Mouse (Mus musculus): ENCODE data around the gene Tnfrsf14. TPM values are rescaled to one million over a fixed set of nuclear protein-coding genes. Genes with fewer than 3 reads are reported as not detected.

Tnfrsf14 gene
- polyA plus RNA-seq (2015; fragmentation: Nextera tagmentation; extraction: Ambion mirVana), result 5.3 and 6.4 TPM in 2 replicates

DNA sequence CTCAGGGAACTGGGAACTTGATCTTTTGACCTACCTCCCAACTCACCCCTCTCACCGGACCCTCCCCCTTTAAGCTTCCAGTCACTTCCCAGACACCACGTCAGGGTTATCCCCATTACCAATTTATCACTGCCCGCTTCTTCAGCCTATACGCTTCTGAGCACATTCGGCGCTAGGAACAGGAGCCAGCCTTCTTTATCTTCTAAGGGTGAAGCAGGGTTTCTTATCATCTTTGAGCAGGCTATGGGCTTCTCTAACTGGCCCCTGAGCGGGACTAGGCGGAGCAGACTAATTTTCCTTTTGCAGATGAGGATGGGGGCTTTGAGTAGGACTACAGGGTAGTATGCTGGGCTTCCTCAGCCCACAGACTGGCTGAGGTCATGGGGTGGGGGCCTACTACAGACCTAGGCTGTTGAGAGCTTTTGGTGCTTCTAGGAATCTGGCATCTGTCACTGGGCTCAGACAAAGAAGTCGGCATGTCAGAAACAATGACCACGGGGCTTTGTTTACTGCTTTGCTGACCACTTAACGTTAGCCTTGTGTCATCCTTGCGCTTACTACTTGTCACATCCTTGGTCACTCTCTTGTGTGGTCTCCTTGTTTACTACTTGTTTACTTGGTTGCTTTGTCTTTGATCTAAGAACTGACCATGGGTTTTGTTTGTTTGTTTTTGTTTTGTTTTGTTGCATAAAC is at the start of gene Tnfrsf14:
TSS of gene Tnfrsf14 (minus strand) at position 169 of the 693 bp plus-strand sequence.
- no peak for DNase-seq (ENCODE audit: low spot score)

DNA sequence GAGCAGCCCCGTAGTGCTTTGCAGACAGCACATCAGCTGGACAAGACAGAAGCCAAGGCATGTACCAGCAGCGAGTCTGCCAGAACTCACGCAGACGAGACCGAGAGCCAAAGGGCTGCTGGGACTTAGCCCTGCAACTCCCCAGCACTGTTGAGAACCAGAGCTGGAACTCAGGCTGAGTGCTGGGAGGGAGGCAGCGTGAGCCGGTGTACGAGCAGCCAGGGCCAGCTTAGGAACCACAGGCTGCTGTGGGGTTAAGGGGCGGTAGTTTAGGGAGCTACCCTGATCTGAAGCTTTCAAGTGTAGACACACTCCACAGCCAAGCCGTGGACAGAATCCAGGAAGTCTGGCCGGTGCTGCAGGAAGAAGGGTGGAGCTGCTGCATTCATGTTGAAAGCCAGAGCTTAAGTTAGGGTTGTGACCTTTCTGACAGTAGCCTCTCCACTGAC is 45.8 kb upstream of the Tnfrsf14 start:
- DNase-seq (ENCODE audit: low spot score), result no peak

DNA sequence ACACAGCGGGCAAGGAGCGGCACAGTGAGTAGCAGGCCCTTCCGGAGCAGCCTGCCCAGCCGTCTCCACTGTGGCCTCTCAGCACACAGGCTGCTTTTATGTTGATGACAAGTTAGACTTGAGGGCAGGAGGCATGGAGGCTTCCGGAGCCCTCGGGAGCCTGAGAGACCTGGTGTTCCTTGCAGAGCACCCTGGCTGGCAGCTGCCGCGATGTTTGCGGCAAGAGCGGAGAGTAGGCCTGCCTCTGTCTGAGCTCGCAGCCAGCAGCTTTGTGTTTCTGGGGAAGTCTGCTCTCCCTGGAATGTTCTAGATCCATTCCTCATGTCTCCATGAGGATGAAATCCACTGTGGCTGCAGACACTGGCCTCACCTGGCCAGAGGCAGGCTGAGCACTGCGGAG is 44.2 kb upstream of the Tnfrsf14 start:
- no peak for DNase-seq (ENCODE audit: low spot score)

DNA sequence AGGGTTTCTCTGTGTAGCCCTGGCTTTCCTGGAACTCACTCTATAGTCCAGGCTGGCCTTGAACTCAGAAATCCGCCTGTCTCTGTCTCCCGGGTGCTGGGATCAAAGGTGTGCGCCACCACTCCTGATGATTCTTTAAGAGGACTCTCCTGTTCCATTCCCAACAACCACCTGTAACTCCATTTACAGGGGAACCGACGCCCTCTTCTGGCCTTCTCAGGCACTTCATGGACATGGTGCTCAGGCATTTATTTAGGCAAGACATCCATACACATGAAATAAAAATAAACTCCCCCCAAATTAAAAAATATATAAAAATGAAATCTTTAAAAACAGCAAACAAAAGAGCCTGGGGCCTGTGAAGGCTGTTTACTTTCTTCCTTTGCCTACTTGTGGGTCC is 38.8 kb upstream of the Tnfrsf14 start:
- DNase-seq (ENCODE audit: low spot score), result no peak

DNA sequence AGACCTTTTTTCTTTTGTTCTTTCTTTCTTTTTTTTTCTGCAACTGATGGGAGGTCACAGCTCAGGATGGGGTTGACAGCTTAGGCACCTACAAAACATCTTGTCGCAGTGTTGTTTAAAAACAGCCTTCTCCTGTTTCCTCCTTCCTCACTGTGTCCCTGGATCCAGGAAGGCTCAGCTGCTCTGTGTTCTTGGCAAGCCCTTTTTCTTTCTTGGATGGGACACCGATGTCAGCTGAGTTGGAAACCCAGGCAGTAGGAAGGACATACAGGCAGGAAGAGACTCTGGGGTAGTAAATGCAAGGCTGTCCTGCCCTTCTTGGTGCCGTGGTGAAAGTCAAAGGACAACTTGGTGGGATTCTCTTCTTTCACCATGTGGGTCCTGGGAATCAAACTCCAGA is 37.5 kb upstream of the Tnfrsf14 start:
- no peak for DNase-seq (ENCODE audit: low spot score)

DNA sequence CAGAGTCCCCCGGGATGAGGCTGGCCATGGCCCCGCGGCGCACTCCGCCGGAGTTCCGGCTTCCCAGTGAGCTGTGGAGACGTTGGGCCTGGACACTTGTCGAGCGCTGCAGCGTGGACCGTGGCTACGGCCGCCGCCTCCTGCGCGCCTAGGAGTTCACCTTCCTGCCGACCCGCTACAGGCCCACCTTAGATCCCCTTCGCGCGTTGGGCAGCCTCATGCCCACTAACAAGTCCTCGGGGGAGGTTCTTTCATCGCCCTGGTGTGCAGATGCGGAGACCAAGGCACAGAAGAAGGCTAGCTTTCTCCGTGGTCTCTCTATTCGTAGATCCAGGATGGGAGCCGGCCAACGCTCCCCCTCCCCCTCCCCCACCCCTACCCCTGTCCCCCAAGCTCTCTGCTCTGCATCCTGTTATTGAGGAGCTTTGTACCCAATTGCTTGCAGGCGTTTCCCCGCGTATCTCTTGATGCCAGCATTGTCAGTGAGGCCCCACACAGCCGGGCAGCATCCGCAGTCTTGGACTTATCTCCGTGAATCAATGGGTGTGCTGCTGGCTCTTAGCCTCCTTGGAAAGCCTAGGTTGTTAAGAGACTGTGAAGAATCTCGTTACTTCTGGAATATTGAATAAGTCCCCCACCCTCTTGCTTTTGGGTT is 36.3 kb upstream of the Tnfrsf14 start:
- DNase-seq (ENCODE audit: low spot score), result peak; percentile 60

DNA sequence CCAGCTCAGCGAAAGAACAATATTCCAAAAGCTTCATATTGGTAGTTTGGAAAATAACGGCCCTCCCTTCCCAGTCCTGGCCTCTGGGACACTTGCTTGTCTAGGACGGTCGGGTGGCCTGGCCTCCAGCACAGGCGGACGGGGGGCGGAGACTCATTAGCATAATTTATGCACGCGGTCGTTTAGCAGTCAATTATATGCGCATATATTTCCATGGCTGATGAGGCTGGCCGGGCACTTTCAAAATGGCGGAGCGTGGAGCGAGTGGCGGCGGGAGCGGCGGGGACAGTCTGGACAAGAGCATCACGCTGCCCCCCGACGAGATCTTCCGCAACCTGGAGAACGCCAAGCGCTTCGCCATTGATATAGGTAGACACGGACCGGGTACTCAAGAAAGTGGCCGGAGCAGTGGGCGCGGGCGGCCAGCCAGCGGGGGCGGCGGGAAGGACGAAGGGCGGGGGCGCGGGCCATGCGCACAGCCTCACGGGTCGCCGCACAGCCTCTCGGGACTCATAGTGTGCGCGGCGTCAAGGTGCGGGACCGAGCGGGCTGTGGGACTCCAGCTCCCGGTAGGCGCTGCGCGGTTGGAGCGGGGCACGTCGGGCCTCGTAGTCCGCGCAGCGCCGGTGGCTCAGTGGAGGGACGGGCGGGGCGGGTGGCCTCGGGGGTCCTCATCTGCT is 35.7 kb upstream of the Tnfrsf14 start, which contains the start of gene Pank4:
TSS of gene Pank4 (plus strand) at position 223 of the 680 bp plus-strand sequence.
- DNase-seq (ENCODE audit: low spot score), result peak; percentile 87

DNA sequence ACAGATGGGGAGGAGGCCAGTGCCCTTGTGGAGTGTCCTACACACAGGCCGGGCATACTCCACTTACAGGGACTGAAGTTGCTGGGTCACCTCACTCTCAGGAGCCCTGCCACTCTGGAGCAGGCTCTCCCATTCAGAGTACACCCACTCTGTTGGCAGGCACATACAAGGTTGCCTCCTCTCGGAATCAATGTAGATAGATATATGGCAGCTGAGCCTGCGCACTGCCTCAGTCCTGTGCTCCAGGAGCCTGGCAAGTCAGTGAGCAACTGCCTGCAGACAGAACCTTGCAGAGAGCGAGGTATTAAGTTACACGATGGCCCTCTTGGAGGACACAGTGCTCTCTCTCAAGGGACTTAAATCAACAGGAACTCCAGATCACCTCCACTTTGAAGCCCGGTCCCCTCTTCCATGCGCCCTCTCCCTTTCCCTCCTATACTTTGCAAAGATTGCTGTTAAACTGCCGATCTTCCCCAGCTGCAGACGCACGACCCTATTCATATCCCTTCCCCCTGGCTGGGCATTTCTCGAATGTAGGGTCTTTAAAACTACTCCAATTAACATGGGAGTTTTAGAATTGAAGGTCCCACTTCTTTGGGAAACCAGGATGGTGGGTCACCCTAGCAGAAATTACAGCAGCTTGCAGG is 35.0 kb upstream of the Tnfrsf14 start:
- DNase-seq (ENCODE audit: low spot score), result no peak

DNA sequence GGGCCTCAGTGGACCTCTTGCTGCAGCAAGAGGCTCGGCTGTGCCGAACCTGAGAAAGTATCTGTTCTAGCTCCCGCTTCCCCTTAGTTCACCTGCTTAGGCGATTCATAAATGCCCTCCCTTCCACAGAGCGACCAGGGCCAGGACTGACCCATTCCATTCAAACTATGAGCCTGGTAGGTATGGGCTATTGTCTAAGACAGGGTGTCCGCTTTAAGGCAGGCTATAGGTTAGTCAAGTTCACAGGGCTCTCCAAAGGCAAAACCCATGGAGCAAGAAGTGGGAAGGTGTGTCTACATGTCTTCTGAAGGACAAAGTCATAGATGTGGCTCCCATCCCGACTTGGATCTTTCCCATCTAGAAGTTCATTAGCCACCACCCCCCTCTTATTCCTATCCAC is 34.3 kb upstream of the Tnfrsf14 start:
- DNase-seq (ENCODE audit: low spot score), result no peak

DNA sequence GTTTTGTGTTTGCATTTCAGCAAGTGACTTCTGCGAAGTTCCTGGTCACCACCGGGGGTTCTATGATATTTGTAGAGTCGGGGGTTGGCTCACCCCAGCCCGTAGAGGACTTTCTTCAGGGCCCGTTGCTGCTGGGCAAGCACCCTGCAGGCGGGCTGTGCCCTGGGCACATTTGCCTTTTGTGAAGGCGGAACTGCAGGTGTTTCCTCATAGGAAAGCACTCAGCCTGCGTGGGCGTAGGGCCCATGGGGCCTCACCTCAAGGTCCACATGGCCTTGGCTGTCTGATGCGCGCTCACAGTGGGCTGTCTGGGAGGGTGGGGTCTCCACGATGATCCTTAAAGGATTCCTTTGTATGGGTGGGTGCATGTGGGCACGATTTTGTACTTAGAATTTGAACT is 33.5 kb upstream of the Tnfrsf14 start:
- DNase-seq (ENCODE audit: low spot score), result peak; percentile 57

DNA sequence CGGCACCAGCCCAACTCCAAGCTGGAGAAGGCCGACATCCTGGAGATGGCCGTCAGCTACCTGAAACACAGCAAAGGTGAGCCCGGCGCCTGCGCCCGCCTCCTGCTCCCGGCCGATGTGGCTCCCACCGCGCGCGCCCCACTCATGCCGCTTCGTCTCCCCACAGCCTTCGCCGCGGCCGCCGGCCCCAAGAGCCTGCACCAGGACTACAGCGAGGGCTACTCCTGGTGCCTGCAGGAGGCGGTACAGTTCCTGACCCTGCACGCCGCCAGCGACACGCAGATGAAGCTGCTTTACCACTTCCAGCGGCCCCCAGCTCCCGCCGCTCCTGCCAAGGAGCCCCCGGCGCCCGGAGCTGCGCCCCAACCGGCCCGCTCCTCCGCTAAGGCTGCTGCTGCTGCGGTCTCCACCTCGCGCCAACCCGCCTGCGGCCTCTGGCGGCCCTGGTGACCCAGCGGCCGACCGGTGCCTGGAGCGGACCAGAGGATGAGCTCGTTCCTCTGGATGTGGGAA is 32.9 kb upstream of the Tnfrsf14 start:
- peak; percentile 48 for DNase-seq (ENCODE audit: low spot score)

DNA sequence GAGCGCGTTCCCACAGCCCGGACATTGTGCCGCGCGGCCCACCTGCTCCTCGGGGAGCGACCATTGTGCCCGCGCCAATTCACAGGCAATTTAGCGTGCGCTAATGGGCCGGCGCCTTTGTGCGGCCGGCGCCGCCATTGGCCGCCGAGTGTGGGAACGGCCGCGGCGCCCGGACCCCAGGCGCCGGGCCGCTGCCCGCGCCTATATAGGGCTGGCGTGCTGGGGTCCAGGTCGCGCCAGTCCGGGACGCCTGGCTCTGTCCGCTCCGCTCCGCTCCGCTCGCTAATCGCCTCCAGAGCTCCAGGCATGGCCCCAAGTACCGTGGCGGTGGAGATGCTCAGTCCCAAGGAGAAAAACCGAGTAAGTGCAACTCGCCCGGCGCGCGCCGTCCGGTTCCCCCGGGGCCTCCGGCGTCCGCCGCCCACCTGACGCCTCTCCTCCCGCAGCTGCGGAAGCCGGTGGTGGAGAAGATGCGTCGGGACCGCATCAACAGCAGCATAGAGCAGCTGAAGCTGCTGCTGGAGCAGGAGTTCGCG is 32.4 kb upstream of the Tnfrsf14 start, which contains the start of gene Hes5:
TSS of gene Hes5 (plus strand) at position 234 of the 536 bp plus-strand sequence.
- DNase-seq (ENCODE audit: low spot score), result peak; percentile 42

DNA sequence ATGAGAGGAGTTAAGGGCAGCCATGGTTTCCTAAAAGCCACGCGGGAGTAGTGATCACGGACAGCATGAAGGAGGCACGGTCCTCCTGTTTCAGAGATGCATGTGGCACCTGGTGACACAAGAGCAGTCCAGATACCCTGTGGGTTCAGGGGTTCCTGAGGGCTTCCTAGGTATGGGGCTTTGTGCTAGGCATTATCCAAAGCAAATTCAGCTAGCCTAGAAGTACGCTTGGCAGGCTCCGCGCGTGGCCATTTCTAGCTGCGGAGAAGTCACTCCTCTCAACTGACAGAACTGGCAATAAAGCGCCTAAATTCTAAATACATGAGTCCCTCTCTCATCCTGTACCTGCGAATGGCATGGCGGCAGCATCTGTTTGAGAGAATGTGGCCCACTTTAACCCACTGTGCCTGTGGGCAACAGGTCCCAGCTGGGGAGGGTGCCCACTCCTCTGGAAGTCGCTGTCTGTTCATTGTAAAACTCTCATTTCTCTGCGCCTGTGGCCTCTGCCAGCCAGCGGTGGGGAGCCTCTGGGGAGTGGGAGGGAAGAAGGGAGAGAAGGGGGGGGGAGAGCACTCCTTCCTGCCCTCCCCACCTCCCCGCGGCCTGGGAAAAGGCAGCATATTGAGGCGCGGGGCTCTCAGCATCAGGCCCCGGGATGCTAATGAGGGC is 31.8 kb upstream of the Tnfrsf14 start:
- DNase-seq (ENCODE audit: low spot score), result no peak

DNA sequence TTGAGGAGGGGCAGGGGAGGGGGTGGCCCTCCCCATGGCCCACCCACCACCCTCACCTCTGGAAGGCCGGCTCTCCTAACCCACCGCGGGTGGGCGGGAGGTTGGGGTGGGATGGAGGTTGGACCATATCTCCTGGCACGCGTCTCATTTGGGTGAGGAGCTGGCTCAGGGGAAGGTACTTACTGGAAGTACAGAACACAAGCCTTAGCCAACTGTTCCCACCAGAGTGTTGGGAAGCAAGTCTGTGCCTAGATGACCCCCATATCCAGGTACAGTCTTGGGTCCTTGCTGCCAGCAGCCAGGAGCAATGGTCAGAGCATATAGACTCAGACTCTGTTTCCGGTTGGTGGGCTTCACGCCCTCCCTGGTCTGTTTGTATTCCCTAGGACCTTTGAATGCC is 30.3 kb upstream of the Tnfrsf14 start:
- no peak for DNase-seq (ENCODE audit: low spot score)

DNA sequence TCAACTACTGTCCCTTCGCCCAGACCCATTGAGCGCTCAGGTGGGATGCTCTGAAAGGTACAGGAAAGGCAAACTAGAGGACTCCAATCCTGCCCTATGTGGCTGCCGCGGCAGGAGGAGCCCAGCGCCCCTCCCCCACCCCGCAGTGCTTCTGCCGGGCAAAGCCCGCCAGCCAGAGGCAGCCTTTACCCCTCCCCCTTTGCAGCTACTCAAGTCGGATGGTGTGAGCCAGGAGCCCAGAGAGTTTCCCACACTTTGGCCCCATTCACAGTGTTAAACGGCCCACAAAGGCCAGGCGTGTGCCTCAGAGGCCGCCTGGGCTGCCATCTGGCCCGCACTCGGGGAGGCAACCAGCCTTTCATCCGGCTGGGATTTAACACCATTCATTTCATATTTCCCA is 29.8 kb upstream of the Tnfrsf14 start:
- peak; percentile 33 for DNase-seq (ENCODE audit: low spot score)

DNA sequence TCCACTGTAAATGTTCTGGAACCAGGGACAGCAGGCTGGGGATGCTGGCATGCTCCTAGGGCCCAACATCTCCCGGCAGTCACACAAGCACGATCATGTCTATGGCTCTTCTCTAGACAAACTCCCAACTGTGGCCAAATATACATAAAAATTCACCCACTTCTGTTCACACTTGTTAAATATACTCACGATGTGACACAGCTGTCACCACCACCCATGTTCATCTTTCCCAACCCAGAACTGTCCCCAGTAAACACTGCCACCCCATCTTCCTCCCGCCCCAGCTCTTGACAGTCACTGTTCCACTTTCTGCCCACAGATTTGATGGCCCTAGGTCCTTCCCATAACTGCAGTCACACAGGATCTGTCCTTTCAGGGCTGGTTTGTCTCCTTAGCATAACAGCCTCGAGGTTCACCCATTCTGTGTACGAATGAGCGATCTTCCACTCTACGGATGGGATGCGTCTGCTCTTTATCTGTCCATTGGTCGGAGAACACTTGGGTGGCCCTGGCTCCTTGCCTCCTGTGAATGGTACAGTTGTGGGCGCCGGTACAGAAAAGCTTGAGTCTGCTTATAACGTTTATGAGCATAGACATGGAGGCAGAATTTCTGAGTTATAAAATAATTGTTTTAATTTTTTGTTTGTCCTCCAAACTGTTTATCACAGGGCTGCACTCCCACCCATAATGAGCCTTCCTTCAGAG is 29.1 kb upstream of the Tnfrsf14 start:
- no peak for DNase-seq (ENCODE audit: low spot score)

DNA sequence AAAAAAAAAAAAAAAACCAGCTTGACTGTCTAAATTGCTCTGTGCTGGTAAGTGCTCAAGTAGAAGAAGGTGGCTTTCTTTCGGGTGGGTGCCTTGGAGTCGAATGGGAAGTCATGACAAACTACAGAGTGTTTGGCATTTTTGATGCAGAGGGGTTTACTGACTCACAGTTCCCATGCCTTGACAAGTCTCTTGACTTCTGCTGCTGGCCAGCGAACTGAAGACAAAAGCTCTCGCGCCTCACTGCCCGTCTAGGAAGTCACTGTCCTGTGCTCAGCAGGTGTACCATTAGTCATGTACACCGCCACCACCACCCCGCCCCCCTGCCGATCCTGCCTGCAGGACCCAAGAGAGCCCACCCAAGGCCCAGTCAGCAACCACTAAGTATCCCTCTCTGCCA is 28.2 kb upstream of the Tnfrsf14 start:
- DNase-seq (ENCODE audit: low spot score), result no peak

DNA sequence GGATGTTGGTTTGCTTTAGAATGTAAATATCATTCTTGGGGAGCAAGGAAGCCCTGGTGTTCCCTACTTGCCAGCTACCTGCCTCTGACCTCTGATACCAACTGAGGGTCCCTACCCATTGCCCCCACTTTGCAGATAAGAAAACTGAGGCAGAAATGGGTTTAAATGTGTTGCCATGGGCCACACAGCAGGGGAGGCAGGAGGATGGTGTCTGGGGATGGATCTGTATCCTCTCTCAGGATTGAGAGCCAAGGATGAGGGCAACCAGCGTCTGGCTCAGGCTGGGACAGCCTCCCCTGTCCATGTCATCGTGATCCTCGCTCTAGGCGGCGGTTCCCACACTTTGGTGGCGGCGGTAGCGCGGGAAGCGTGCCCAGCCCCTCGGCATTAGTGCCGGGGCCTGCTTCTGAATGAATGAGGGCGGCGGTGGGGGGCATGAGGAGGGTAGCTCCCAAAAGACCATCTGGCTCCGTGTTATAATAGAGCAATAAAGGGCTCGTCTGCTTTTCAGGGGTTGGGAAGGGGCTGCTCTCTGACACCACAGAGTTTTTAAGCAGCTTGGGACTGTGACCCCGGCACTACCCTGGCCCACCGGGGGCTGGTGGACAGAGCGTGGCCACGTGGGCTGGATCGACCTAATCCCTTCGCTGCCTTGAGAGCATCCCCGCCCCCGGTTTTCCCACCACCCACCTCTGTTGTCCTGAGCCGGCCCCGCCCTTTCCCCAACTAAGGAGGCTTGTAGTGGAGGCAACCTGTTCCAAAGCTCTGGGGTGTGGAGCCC is 24.3 kb upstream of the Tnfrsf14 start:
- no peak for DNase-seq (ENCODE audit: low spot score)

DNA sequence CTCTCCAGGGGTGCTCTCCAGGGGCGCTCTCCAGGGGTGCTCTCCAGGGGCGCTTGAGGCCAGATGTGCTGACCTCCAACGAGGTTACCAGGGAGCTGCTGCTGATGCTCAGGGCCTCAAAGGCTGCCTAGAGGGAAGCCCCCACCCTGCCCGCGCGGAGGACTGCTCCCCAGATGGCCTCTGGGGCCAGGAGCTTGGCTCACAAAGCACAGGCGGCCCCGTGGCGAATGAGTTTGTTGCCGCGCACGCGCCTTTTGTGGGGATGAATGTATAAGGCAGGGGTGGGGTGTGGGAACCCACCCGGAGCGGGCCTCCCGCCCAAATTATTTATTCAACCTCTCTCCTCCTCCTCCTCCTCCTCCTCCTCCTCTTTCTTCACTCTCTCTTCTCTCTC is 21.2 kb upstream of the Tnfrsf14 start:
- no peak for DNase-seq (ENCODE audit: low spot score)
